Mouse (Mus musculus) kidney, postnatal 4 days (tissue): ENCODE results near the gene Snx14.

ENCODE experiments used
- DNase-seq, 2 experiments: peaks; one replicate each; pipeline ENCODE4 v3.0.0; 2021; ENCODE audit warnings: mixed read lengths in 2 of 2

The Snx14 gene

GRCm38 (mm10) chr9:88380076-88380475 is 58.7 kb downstream of the Snx14 start:
- DNase-seq = no peak

- no peak for DNase-seq
Measured at GRCm38 (mm10) chr9:88379057-88379456, 59.7 kb downstream of the Snx14 start.

DNA sequence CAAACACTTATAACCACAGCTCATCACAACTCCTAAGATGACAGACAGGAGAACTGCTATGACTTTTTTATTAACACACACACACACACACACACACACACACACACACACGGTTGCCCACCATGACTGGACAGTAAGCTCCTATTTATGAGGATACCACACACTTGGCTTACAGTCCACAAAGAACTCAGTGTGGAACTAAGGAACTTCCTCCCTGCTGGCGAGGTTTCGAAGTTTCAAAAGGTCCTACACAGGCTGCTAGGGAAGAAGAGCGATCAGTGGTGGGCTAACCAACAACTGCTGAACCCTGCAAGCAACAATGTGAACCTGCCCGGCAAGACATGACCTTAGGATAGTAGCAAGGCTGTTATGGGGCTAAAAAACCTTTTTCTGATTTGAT is 61.3 kb downstream of the Snx14 start:
- no peak for DNase-seq

- no peak for DNase-seq
Measured at GRCm38 (mm10) chr9:88373001-88373400, 65.8 kb downstream of the Snx14 start.

DNA sequence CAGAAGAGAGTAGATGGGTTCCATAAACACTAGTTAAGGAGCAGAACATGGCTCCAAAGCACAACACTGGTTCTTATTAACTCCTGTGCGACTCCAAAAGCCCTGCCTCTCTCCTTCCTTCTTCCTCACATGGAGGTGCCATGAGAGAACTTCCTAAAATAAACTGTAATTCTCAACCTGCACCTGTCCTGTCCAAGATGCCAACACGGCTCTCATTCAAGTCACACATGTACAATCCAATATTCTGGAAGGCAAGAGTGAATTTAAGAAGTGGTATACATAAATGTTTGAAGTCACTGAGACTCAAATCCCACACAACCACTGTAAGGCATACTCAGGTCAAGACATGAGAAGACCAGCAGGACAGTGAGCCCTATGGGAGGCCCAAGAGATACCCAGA is 67.6 kb downstream of the Snx14 start:
- no peak for DNase-seq

GRCm38 (mm10) chr9:88369666-88370065 is 69.1 kb downstream of the Snx14 start:
- no peak for DNase-seq

GRCm38 (mm10) chr9:88368476-88368875 is 70.3 kb downstream of the Snx14 start:
- DNase-seq = no peak

- no peak for DNase-seq
Measured at GRCm38 (mm10) chr9:88367751-88368150, 71.0 kb downstream of the Snx14 start.

DNA sequence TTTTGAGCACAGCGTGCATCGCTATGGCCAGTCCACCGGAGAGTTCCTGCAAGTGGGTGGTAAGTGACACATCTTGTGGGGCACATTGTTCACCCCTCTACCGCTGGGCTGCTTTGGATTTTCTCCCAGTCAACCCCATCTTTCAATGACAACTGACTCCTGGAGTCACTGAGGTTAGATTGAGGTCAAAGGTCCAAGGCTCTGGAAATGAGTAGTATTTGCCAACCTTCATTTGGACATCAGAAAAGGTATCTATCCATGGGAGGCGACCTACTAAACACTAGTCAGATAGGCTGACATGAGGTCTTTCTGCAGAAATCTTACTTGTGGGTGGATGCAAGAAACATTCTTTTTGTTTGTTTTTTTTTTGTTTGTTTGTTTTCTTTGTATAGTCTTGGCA is 71.4 kb downstream of the Snx14 start:
- no peak for DNase-seq

DNA sequence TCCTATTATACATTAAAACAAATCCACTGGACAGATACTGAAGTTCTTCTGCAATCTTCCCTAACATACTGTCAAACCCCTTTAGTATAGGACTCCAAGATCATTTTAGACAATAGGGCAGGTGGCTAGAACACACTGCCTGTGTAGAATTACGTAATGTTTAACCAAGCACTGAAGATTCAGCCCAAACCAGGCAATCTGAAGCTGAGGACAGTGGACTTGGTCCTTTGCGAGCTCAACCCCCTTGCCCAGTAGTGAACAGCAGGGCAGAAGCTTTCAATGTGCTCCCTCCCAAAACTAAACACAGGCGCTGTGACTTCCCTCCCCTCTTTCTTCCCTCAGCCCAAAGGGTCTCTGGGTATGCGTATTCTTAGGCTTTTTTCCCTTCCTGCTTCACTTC is 71.9 kb downstream of the Snx14 start:
- DNase-seq = no peak

DNA sequence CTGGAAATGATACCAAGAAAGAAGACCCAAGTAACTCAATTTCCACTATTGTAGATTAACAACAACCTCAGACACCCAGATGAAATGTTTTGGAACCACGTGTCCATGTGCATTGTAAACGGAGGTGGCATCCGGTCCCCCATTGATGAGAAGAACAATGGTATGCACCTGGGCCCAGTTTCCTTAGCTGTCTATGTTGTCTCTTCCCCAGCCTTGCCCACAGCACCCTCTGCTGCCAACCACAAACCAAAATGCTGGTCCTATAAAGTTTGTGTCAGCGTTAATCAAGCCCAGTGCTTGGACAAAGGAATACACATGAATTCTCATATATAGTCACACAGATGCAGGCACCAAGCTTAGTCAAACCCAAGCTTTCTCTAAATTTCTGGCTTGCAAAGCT is 72.5 kb downstream of the Snx14 start:
- no peak for DNase-seq

DNA sequence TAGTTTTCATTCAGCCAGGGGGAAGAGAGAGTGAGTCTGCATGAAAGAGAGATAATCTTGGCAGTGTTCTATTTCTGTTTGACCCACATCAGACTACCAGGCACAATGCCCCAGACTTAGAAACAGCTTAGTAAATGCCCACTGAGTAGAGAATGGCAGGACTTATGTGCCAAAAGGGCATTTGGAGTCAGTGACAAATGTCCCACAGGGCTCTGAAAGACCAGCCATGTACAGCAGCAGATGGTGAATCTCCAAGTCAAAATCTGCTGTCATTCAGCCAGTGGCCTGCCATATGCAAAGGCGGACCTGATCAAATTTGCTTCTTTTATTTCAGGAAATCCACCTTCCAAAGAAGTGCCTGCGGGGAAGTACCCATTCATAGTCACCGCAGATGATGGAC is 75.7 kb downstream of the Snx14 start:
- no peak for DNase-seq

- DNase-seq = no peak
Measured at GRCm38 (mm10) chr9:88362055-88362850, 76.5 kb downstream of the Snx14 start.

- DNase-seq = peak; percentile 14 to 30
Measured at GRCm38 (mm10) chr9:88361211-88361909, 77.4 kb downstream of the Snx14 start.

DNA sequence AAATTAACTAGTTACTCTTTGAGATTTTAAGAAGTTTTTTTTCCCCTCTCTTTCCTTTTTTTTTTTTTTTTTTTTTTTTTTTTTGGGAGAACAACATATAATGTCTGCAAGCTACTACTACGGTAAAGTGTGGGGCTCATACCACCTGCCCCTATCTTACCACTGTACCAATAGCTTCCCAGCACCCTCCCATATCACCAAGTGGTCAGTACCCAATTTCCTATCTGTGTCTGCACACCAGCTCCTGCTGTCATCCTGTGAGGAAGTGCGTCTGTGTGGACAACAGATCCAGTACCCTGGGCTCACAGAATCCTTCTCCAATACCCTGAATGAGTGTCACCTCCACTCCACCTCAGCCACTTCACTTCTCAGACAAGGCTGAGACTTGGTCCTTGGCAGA is 79.6 kb downstream of the Snx14 start:
- DNase-seq = no peak

GRCm38 (mm10) chr9:88357173-88357572 is 81.6 kb downstream of the Snx14 start:
- DNase-seq = no peak

- no peak for DNase-seq
Measured at GRCm38 (mm10) chr9:88353459-88353858, 85.3 kb downstream of the Snx14 start.

DNA sequence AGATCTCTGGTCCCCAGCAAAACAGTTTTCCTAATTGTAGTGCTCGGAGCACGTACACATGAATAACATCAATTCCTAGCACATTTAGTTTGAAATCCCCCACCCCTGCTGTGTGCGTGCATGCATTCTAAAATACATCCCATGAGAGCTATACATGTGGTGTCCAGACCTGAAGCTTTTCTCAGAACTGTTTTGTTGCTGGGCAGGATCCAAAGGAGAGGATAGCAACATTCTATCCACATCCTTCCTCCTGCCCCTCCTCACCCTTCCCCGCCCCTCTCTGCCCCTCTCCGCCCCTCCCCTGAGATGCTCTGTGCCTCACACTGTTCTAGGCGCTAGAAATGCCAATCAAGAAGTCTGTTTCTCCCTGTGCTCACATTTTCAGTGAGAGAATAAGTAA is 86.0 kb downstream of the Snx14 start:
- DNase-seq = no peak

DNA sequence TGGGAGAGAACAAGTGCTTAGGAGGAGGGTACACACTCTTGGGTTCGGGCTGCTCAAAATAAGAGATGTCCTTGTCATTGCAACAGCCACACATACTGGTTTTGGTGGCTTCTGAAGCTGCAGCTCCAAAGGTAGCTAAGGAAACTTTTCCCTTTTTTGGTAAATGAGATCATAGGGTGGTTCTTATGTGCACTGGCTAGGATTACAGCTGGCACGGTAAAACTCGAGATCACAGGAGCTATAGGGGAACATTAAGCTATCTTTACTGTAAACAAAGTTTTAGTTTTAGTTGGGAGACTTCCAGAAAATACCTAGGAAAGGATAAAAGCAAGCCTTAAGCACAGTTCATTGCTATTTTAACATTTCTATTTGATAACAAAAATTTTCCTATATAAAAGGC is 87.6 kb downstream of the Snx14 start:
- no peak for DNase-seq

- no peak for DNase-seq
Measured at GRCm38 (mm10) chr9:88350317-88350716, 88.4 kb downstream of the Snx14 start.

DNA sequence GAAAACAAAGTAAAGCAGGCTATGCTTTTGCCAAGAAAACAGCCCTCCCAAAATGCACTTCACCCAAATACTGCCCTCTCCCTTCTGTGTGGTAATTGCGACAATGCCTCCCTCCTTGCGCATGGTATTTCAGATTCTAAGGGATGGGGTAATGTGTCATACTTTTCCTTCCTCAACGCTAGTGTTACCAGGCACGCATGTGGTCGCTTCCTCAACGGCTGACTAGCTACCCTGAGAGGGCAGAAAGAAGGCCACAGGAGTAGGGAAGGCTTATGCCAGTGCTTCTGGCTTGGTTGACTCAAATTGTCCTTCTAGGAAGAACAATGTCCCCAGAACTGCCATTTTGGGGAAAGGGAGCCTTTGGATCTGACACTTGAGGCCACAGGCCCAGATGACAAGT is 90.1 kb downstream of the Snx14 start:
- no peak for DNase-seq

- no peak for DNase-seq
Measured at GRCm38 (mm10) chr9:88346857-88347256, 91.9 kb downstream of the Snx14 start.

- no peak for DNase-seq
Measured at GRCm38 (mm10) chr9:88344424-88344823, 94.3 kb downstream of the Snx14 start.

DNA sequence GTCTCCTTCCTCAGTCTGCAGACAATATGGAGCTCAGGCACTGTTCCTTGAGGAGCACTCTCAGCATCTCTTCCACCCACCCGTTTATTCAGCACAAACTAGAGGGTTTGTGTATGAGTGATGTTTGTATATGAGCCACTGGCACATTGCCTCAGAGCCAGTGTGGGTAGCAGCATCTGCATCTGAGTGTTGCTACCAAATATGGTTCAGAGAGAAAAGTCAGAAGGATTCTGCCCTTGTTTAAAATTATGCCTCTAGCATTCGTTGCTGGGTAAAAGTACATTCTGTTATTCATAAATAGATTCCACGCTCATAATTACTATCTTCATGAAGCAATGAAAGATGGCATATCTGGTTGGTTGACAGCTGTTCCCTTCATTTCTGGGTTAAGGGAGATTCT is 96.1 kb downstream of the Snx14 start:
- no peak for DNase-seq

GRCm38 (mm10) chr9:88342241-88342640 is 96.5 kb downstream of the Snx14 start:
- no peak for DNase-seq
